Mouse (Mus musculus) MEL (cell line): ENCODE measurements around the gene Gm49661. TPM values are rescaled to one million over a fixed set of nuclear protein-coding genes. Genes with fewer than 3 reads are reported as not detected.

ENCODE experiments used
- DNase-seq: peaks from one replicate; pipeline ENCODE4 v3.0.0; 2011; ENCODE audit warnings: low read depth, low spot score
- H3K27ac ChIP-seq: 2 replicates; pipeline ENCODE4 v1.5.1; 2012; ENCODE audit warnings: low read depth, mild to moderate bottlenecking, control low read depth, low read length, moderate library complexity; ENCODE audit not compliant: control insufficient read depth
- H3K27me3 ChIP-seq, 2 experiments: fragments of 150-350 bp in 1 of 2; sonication (generic) in 1 of 2; 2 replicates each; pipeline ENCODE4 v1.6.1; 2012; ENCODE audit warnings: low read length in 2 of 2, mild to moderate bottlenecking in 2 of 2, improper control_type of control experiment in 1 of 2, moderate library complexity in 1 of 2; ENCODE audit not compliant: insufficient read depth in 2 of 2, control insufficient read depth in 1 of 2
- H3K36me3 ChIP-seq, 2 experiments: 2 replicates each; pipeline ENCODE4 v1.6.1; 2012 to 2014; ENCODE audit warnings: low read length in 2 of 2, improper control_type of control experiment in 1 of 2, inconsistent platforms in 1 of 2, mild to moderate bottlenecking in 1 of 2; ENCODE audit not compliant: insufficient read depth in 2 of 2, control insufficient read depth in 1 of 2
- H3K4me1 ChIP-seq, 2 experiments: fragments of 150-350 bp in 1 of 2; sonication (generic) in 1 of 2; 2 replicates each; pipeline ENCODE4 v1.6.1; 2012; ENCODE audit warnings: low read length in 2 of 2, improper control_type of control experiment in 1 of 2, mild to moderate bottlenecking in 1 of 2; ENCODE audit not compliant: insufficient read depth in 2 of 2, control insufficient read depth in 1 of 2
- H3K4me3 ChIP-seq, 2 experiments: fragments of 150-350 bp in 1 of 2; sonication (generic) in 1 of 2; 2 replicates each; pipeline ENCODE4 v1.5.1; 2012; ENCODE audit warnings: low read depth in 2 of 2, low read length in 2 of 2, mild to moderate bottlenecking in 2 of 2, moderate library complexity in 2 of 2, control low read depth in 1 of 2, improper control_type of control experiment in 1 of 2; ENCODE audit not compliant: control insufficient read depth in 1 of 2, insufficient read depth in 1 of 2
- H3K79me2 ChIP-seq: 2 replicates; pipeline ENCODE4 v1.6.1; 2012; ENCODE audit warnings: mild to moderate bottlenecking, low read length, moderate library complexity; ENCODE audit not compliant: control insufficient read depth, poor library complexity, insufficient read depth
- H3K9ac ChIP-seq: 2 replicates; pipeline ENCODE4 v1.6.1; 2012; ENCODE audit warnings: low read depth, mild to moderate bottlenecking, control low read depth, low read length, moderate library complexity; ENCODE audit not compliant: control insufficient read depth, poor library complexity, severe bottlenecking
- H3K9me3 ChIP-seq: fragments of 150-350 bp; sonication (generic); replicated peaks from 2 replicates; pipeline ENCODE4 v1.6.1; 2012; ENCODE audit warnings: mild to moderate bottlenecking, low read length, improper control_type of control experiment, moderate library complexity; ENCODE audit not compliant: insufficient read depth
- BHLHE40 ChIP-seq: IDR thresholded peaks from 2 replicates; pipeline ENCODE4 v1.6.1; 2012; ENCODE audit warnings: low read depth, mild to moderate bottlenecking, inconsistent platforms, low read length, improper control_type of control experiment, borderline replicate concordance
- CTCF ChIP-seq, 3 experiments: IDR thresholded peaks in 2 of 3; conservative IDR thresholded peaks in 1 of 3; 2 replicates each; pipeline ENCODE4 v1.5.1; 2011 to 2012; ENCODE audit warnings: low read length in 3 of 3, low read depth in 2 of 3, mild to moderate bottlenecking in 2 of 3, improper control_type of control experiment in 1 of 3, inconsistent platforms in 1 of 3, mixed read lengths in 1 of 3, moderate library complexity in 1 of 3; ENCODE audit not compliant: control insufficient read depth in 1 of 3, insufficient read depth in 1 of 3, poor library complexity in 1 of 3, severe bottlenecking in 1 of 3
- ETS1 ChIP-seq: IDR thresholded peaks from 2 replicates; pipeline ENCODE4 v1.6.1; 2012; ENCODE audit warnings: low read depth, mild to moderate bottlenecking, inconsistent platforms, low read length, improper control_type of control experiment, moderate library complexity
- GATA1 ChIP-seq: IDR thresholded peaks from 2 replicates; pipeline ENCODE4 v1.6.1; 2011; ENCODE audit warnings: low read depth, low read length, improper control_type of control experiment
- HCFC1 ChIP-seq: IDR thresholded peaks from 2 replicates; pipeline ENCODE4 v1.6.1; 2012; ENCODE audit warnings: low read depth, mild to moderate bottlenecking, inconsistent platforms, low read length, improper control_type of control experiment, moderate library complexity
- JUND ChIP-seq: IDR thresholded peaks from 2 replicates; pipeline ENCODE4 v1.6.1; 2011; ENCODE audit warnings: low read depth, mild to moderate bottlenecking, improper control_type of control experiment, low read length
- MAFK ChIP-seq: IDR thresholded peaks from 2 replicates; pipeline ENCODE4 v1.6.1; 2011; ENCODE audit warnings: low read depth, mild to moderate bottlenecking, low read length, improper control_type of control experiment, borderline replicate concordance
- MAX ChIP-seq: IDR thresholded peaks from 2 replicates; pipeline ENCODE4 v1.6.1; 2011; ENCODE audit warnings: low read length, improper control_type of control experiment
- MEF2A ChIP-seq: IDR thresholded peaks from 2 replicates; pipeline ENCODE4 v1.6.1; 2014; ENCODE audit warnings: low read depth, mild to moderate bottlenecking, inconsistent platforms, low read length, improper control_type of control experiment; ENCODE audit not compliant: poor library complexity, insufficient replicate concordance, severe bottlenecking; ENCODE audit errors: extremely low read depth
- POLR2A ChIP-seq, 2 experiments: IDR thresholded peaks; 2 replicates each; pipeline ENCODE4 v1.6.1; 2011 to 2012; ENCODE audit warnings: low read length in 2 of 2, mild to moderate bottlenecking in 2 of 2, control low read depth in 1 of 2, improper control_type of control experiment in 1 of 2, low read depth in 1 of 2, moderate library complexity in 1 of 2; ENCODE audit not compliant: control insufficient read depth in 1 of 2, insufficient read depth in 1 of 2, poor library complexity in 1 of 2
- POLR2AphosphoS2 ChIP-seq: IDR thresholded peaks from 2 replicates; pipeline ENCODE4 v1.6.1; 2011; ENCODE audit warnings: low read length, improper control_type of control experiment
- POLR2AphosphoS5 ChIP-seq: IDR thresholded peaks from 2 replicates; pipeline ENCODE4 v1.6.1; 2012; ENCODE audit warnings: low read depth, borderline replicate concordance, mild to moderate bottlenecking, inconsistent platforms, low read length, moderate library complexity, mixed read lengths
- RCOR1 ChIP-seq: IDR thresholded peaks from 2 replicates; pipeline ENCODE4 v1.6.1; 2012; ENCODE audit warnings: low read depth, mild to moderate bottlenecking, inconsistent platforms, low read length, improper control_type of control experiment
- SIN3A ChIP-seq: IDR thresholded peaks from 2 replicates; pipeline ENCODE4 v1.6.1; 2012; ENCODE audit warnings: low read length, improper control_type of control experiment, inconsistent platforms
- TAL1 ChIP-seq: IDR thresholded peaks from 2 replicates; pipeline ENCODE4 v1.6.1; 2012; ENCODE audit warnings: mild to moderate bottlenecking, inconsistent platforms, low read length, moderate library complexity, mixed read lengths
- TBP ChIP-seq: IDR thresholded peaks from 2 replicates; pipeline ENCODE4 v1.8.0; 2011; ENCODE audit warnings: low read depth, low read length, improper control_type of control experiment
- USF1 ChIP-seq: IDR thresholded peaks from 2 replicates; pipeline ENCODE4 v1.6.1; 2014; ENCODE audit warnings: low read depth, mild to moderate bottlenecking, inconsistent platforms, low read length, improper control_type of control experiment, moderate library complexity
- USF2 ChIP-seq, 2 experiments: IDR thresholded peaks; 2 replicates each; pipeline ENCODE4 v1.6.1; 2011 to 2012; ENCODE audit warnings: improper control_type of control experiment in 2 of 2, low read length in 2 of 2, borderline replicate concordance in 1 of 2, inconsistent platforms in 1 of 2, low read depth in 1 of 2, mild to moderate bottlenecking in 1 of 2; ENCODE audit not compliant: insufficient read depth in 1 of 2
- ZC3H11A ChIP-seq: IDR thresholded peaks from 2 replicates; pipeline ENCODE4 v1.6.1; 2012; ENCODE audit warnings: low read depth, mild to moderate bottlenecking, inconsistent platforms, low read length, improper control_type of control experiment
- ZNF384 ChIP-seq: IDR thresholded peaks from 2 replicates; pipeline ENCODE4 v1.6.1; 2012; ENCODE audit warnings: low read depth, mild to moderate bottlenecking, inconsistent platforms, low read length, improper control_type of control experiment
- polyA plus RNA-seq, 2 experiments: library from polyadenylated mRNA; stranded (reverse) in 1 of 2; unstranded in 1 of 2; fragments of >175 nt in 1 of 2; fragments of >200 nt in 1 of 2; gene quantifications; 2 replicates each; pipeline versions ENCODE4 v1.2.1 to v1.2.4; 2012; ENCODE audit warnings: low replicate concordance in 2 of 2, low read depth in 1 of 2; ENCODE audit not compliant: insufficient read length in 2 of 2, insufficient read depth in 1 of 2, missing spikeins in 1 of 2
- total RNA-seq: library from RNA; depleted of rRNA; stranded (reverse); fragments of 300-350 nt; gene quantifications from 2 replicates; pipeline ENCODE4 v1.2.3, GENCODE M21; 2012

Gene Gm49661
- total and polyA plus RNA-seq, 3 experiments, result 4.7 TPM; not detected in 2

GRCm38 (mm10) chr8:84935489-84935888 is 33.7 kb downstream of the Gm49661 start:
- DNase-seq, result no peak
- Histone ChIP-seq H3K27ac (no peak overlapping the region), H3K4me1 (peaks cover 0 to 26% of the 10 kb centered on the region in 2 experiments; a peak in 3 of 4 replicates), H3K27me3 (no peaks in the 10 kb centered on the region)
- TF ChIP-seq MEF2A, result no peak
- TF ChIP-seq, all 39 proteins: peak for 0
- peaks cover 0 to 13% of the 10 kb centered on the region in 2 experiments; a peak in 2 of 4 replicates for H3K36me3 ChIP-seq
- no peak overlapping the region for H3K4me3 ChIP-seq
- no peak overlapping the region for H3K9ac ChIP-seq
- H3K79me2 ChIP-seq, result no peaks in the 10 kb centered on the region
- H3K9me3 ChIP-seq, result no peaks in the 10 kb centered on the region

- H3K27me3 ChIP-seq, result no peaks in the 10 kb centered on the region
- no peaks in the 10 kb centered on the region for H3K9me3 ChIP-seq
- TF ChIP-seq USF1, result no peak
- TF ChIP-seq USF2 (IDR thresholded peaks at IDR 0.05; ENCODE audit: borderline replicate concordance in 1 of 2, insufficient read depth in 1 of 2, low read depth in 1 of 2, low read length in 2 of 2), result no peak
- TF ChIP-seq POLR2AphosphoS2, result no peak
- TF ChIP-seq POLR2A (IDR thresholded peaks at IDR 0.05; ENCODE audit: control insufficient read depth in 1 of 2, insufficient read depth in 1 of 2, low read depth in 1 of 2, low read length in 2 of 2, poor library complexity in 1 of 2), result 0 out of 4 replicates have a peak, but pooled peaks of 1 of the 2 experiments have one; percentile 24
- no peak for TF ChIP-seq CTCF (IDR thresholded peaks at IDR 0.05 in 2 of 3, conservative IDR thresholded peaks at IDR 0.05 in 1 of 3; ENCODE audit: control insufficient read depth in 1 of 3, insufficient read depth in 1 of 3, low read depth in 2 of 3, low read length in 3 of 3, poor library complexity in 1 of 3, severe bottlenecking in 1 of 3)
- no peak for TF ChIP-seq POLR2AphosphoS5
- H3K36me3 ChIP-seq, result peaks cover 0 to 13% of the 10 kb centered on the region in 2 experiments; a peak in 2 of 4 replicates
- no peaks in the 10 kb centered on the region for H3K79me2 ChIP-seq
- H3K4me1 ChIP-seq, result peaks cover 0 to 30% of the 10 kb centered on the region in 2 experiments; a peak in 3 of 4 replicates
- H3K4me3 ChIP-seq, result no peak overlapping the region
- H3K27ac ChIP-seq, result no peak overlapping the region
- no peak for DNase-seq
- H3K9ac ChIP-seq, result no peak overlapping the region
These were observed 34.4 kb downstream of the Gm49661 start for GRCm38 (mm10) chr8:84934860-84935259.

- DNase-seq, result no peak
- peaks cover 0 to 13% of the 10 kb centered on the region in 2 experiments; a peak in 2 of 4 replicates for H3K36me3 ChIP-seq
- no peaks in the 10 kb centered on the region for H3K27me3 ChIP-seq
- H3K4me3 ChIP-seq, result no peak overlapping the region
- H3K9ac ChIP-seq, result no peak overlapping the region
- H3K4me1 ChIP-seq, result peaks cover 0 to 30% of the 10 kb centered on the region in 2 experiments; a peak in 3 of 4 replicates
- no peak overlapping the region for H3K27ac ChIP-seq
- H3K9me3 ChIP-seq, result no peaks in the 10 kb centered on the region
- H3K79me2 ChIP-seq, result no peaks in the 10 kb centered on the region
- TF ChIP-seq ZNF384 (no peak), MEF2A (no peak), JUND (no peak), ZC3H11A (no peak), TBP (no peak), BHLHE40 (no peak), CTCF (IDR thresholded peaks at IDR 0.05 in 2 of 3, conservative IDR thresholded peaks at IDR 0.05 in 1 of 3; ENCODE audit: control insufficient read depth in 1 of 3, insufficient read depth in 1 of 3, low read depth in 2 of 3, low read length in 3 of 3, poor library complexity in 1 of 3, severe bottlenecking in 1 of 3) (no peak), POLR2AphosphoS5 (no peak), POLR2AphosphoS2 (no peak), RCOR1 (no peak), MAFK (no peak), MAX (no peak), GATA1 (no peak), ETS1 (no peak), TAL1 (no peak), HCFC1 (no peak), SIN3A (no peak)
These were observed 35.3 kb downstream of the Gm49661 start for GRCm38 (mm10) chr8:84933767-84934559.
